Mouse (Mus musculus) lung, postnatal 0 days (tissue): ENCODE results near the gene Cpeb3.

ENCODE experiments used
- CTCF ChIP-seq: IDR thresholded peaks from 2 replicates; pipeline ENCODE4 v1.5.1; 2016; ENCODE audit warnings: antibody characterized with exemption, mild to moderate bottlenecking
- EP300 ChIP-seq: IDR thresholded peaks from 2 replicates; pipeline ENCODE4 v1.6.1; 2016; ENCODE audit warnings: antibody characterized with exemption, mild to moderate bottlenecking, control low read depth

- TF ChIP-seq CTCF, result no peak
- no peak for TF ChIP-seq EP300
Measured at GRCm38 (mm10) chr19:37109853-37110252, 98.5 kb downstream of the Cpeb3 start.
